ENCODE assay signal across 8 mouse cellular contexts in the genomic region with DNA sequence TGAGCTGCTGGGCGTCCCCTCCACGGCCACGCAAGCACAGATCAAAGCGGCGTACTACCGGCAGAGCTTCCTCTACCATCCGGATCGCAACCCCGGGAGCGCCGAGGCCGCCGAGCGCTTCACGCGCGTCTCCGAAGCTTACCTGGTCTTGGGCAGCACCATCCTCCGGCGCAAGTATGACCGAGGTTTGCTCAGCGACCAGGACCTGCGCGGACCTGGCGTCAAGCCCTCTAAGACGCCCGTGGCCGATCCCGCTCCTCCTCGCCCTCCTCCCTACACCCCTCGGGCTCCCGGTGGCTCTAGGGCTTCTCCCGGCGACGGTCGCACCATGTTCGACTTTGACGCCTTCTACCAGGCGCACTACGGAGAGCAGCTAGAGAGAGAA. TPM values are rescaled to one million over a fixed set of nuclear protein-coding genes. Genes with fewer than 3 reads are reported as not detected.
DNase-seq lines count a peak whose midpoint lies in the region; ATAC-seq and TF ChIP-seq lines count a peak whose summit lies in the region.

No protein-coding gene starts in this region.

- peak; percentile 61 for ATAC-seq in heart, embryonic 15.5 days (replicated peaks; ENCODE audit: insufficient number of reproducible peaks, insufficient read depth, low FRiP score, low read depth)
- peak; percentile 41 for ATAC-seq in Patski
- ATAC-seq in forebrain, embryonic 16.5 days: peak; percentile 49

- no peaks in the 10 kb centered on the region for H3K9me3 ChIP-seq in heart, embryonic 15.5 days (replicated peaks)
- no peaks in the 10 kb centered on the region for H3K9me3 ChIP-seq in forebrain, embryonic 16.5 days (ENCODE audit: control insufficient read depth, low read length)

- no peak for DNase-seq in heart, postnatal 14 days
- DNase-seq in Patski (ENCODE audit: low read depth, low spot score): no peak
- no peak for DNase-seq in spleen, adult 18-20 months
- no peak for DNase-seq in cerebellum, postnatal 14 days
- DNase-seq in B cell, adult 2 months: no peak

- H3K4me2 ChIP-seq in heart, embryonic 15.5 days: peak overlapping the region; percentile 96
- H3K4me2 ChIP-seq in forebrain, embryonic 16.5 days (ENCODE audit: low read length): peak overlapping the region; percentile 87

- peaks cover 23% of the 10 kb centered on the region for H3K4me1 ChIP-seq in heart, embryonic 15.5 days (replicated peaks)
- peaks cover 19% of the 10 kb centered on the region for H3K4me1 ChIP-seq in forebrain, embryonic 16.5 days (replicated peaks; ENCODE audit: control insufficient read depth, insufficient read depth, low read length)

- under 1% methylated on average over 40 of the region's 40 CpGs for WGBS in heart, embryonic 15.5 days
- WGBS in forebrain, embryonic 16.5 days: under 1% methylated on average over 40 of the region's 40 CpGs
- WGBS in macrophage (ENCODE audit: missing documents): under 1% methylated on average over 40 of the region's 40 CpGs

- H3K4me3 ChIP-seq in heart, embryonic 15.5 days: peak overlapping the region; percentile 94
- peak overlapping the region; percentile 61 for H3K4me3 ChIP-seq in forebrain, embryonic 16.5 days (replicated peaks; ENCODE audit: low read length)
- peak overlapping the region; percentile 92 for H3K4me3 ChIP-seq in macrophage (ENCODE audit: inconsistent target)

- H3K27me3 ChIP-seq in heart, embryonic 15.5 days: no peaks in the 10 kb centered on the region
- no peaks in the 10 kb centered on the region for H3K27me3 ChIP-seq in Patski
- no peaks in the 10 kb centered on the region for H3K27me3 ChIP-seq in forebrain, embryonic 16.5 days (replicated peaks; ENCODE audit: control insufficient read depth, insufficient read depth, low read length)

- peak overlapping the region; percentile 65 for H3K27ac ChIP-seq in heart, embryonic 15.5 days
- H3K27ac ChIP-seq in forebrain, embryonic 16.5 days (ENCODE audit: low read length): peak overlapping the region; percentile 39; the same call in 1 of the 2 replicates
- H3K27ac ChIP-seq in macrophage: no peak overlapping the region

- H3K36me3 ChIP-seq in heart, embryonic 15.5 days: peaks cover 36% of the 10 kb centered on the region
- peaks cover 9% of the 10 kb centered on the region for H3K36me3 ChIP-seq in forebrain, embryonic 16.5 days (ENCODE audit: control insufficient read depth, insufficient read depth)
- peaks cover 11% of the 10 kb centered on the region; the same call in 1 of the 2 replicates for H3K36me3 ChIP-seq in macrophage (ENCODE audit: inconsistent target)

- TF ChIP-seq CTCF in Patski (IDR thresholded peaks at IDR 0.05): no peak

- peak overlapping the region; percentile 89 for H3K9ac ChIP-seq in heart, embryonic 15.5 days
- peak overlapping the region; percentile 65 for H3K9ac ChIP-seq in forebrain, embryonic 16.5 days (replicated peaks; ENCODE audit: low read depth, low read length)

- in situ Hi-C loops in Patski (cut with MboI; ENCODE audit: low pct_unique_long_range_greater_than_20kb): no loop called here

- peaks cover 23% of the 10 kb centered on the region; the same call in 1 of the 2 replicates for H3K79me2 ChIP-seq in macrophage (ENCODE audit: inconsistent target)

- CTCF ChIA-PET in Patski (lab: Charles Lee): no interaction called here

- POLR2A ChIA-PET in Patski (lab: Charles Lee): interaction anchor here (0.6 to 1.2 kb wide), 5 partner anchors 41 to 191 kb away, joined by 3 to 4 read pairs (median 3); partner anchors contain the start of gene Stx1a

- intact Hi-C loops in heart, postnatal 14 days (cut with DNase I): no loop called here

RNA-seq across cellular contexts. Expression of gene Dnajc30, which starts 0.4 kb away (rescaled TPM):
- polyA plus RNA-seq in heart, embryonic 15.5 days (2015; fragmentation: Nextera tagmentation; extraction: Ambion mirVana): 27.2 and 32.1 TPM in 2 replicates
- total RNA-seq in heart, postnatal 14 days (2021): 10 to 100 TPM; 25.9 to 26.2 TPM
- polyA plus RNA-seq in Patski (2021): 22.5 TPM
- 35.2 and 40.4 TPM in 2 replicates for polyA plus RNA-seq in forebrain, embryonic 16.5 days (2015; fragmentation: Nextera tagmentation; extraction: Ambion mirVana)
- 10 to 100 TPM in 2 of 26 experiments, 1 to 10 TPM in 23, under 1 TPM in 1; 0.81 to 13.1 (median 5.2) TPM for total RNA-seq in macrophage (2018; cell fraction: chromatin; rRNA removed)
- total RNA-seq in macrophage (2018; cell fraction: cytosol; rRNA removed): 10 to 100 TPM; 13.1 to 22.5 (median 18.9) TPM
- 10 to 100 TPM in 9 of 26 experiments, 1 to 10 TPM in 17; 1.9 to 16.2 (median 7.1) TPM for total RNA-seq in macrophage (2018; cell fraction: nucleus; rRNA removed)
- polyA plus RNA-seq in macrophage (2018): 15.8 to 18.7 TPM (median 18.1 TPM) in 3 replicates

RNA-seq across cellular contexts. Expression of gene Bud23, which starts 0.4 kb away (rescaled TPM):
- polyA plus RNA-seq in heart, embryonic 15.5 days (2015; fragmentation: Nextera tagmentation; extraction: Ambion mirVana): 49.4 and 68.2 TPM in 2 replicates
- total RNA-seq in heart, postnatal 14 days (2021): 10 to 100 TPM; 24.9 to 26.8 TPM
- polyA plus RNA-seq in Patski (2021) (58.7 TPM), macrophage (2018) (26.6 to 49.6 TPM (median 28.5 TPM) in 3 replicates)
- polyA plus RNA-seq in forebrain, embryonic 16.5 days (2015; fragmentation: Nextera tagmentation; extraction: Ambion mirVana): 81.9 and 96.3 TPM in 2 replicates
- total RNA-seq in macrophage (2018; cell fraction: chromatin; rRNA removed): 100 to 1,000 TPM in 18 of 26 experiments, 10 to 100 TPM in 8; 57.5 to 179 (median 125) TPM
- 10 to 100 TPM; 15.9 to 30.2 (median 24.7) TPM for total RNA-seq in macrophage (2018; cell fraction: cytosol; rRNA removed)
- total RNA-seq in macrophage (2018; cell fraction: nucleus; rRNA removed): 100 to 1,000 TPM in 1 of 26 experiments, 10 to 100 TPM in 25; 18.2 to 137 (median 54.9) TPM

RNA-seq across cellular contexts. Expression of gene Vps37d, which starts 13.7 kb away (rescaled TPM):
- polyA plus RNA-seq in heart, embryonic 15.5 days (2015; fragmentation: Nextera tagmentation; extraction: Ambion mirVana): 2.5 and 4.1 TPM in 2 replicates
- total RNA-seq in heart, postnatal 14 days (2021): 1 to 10 TPM in 1 of 2 experiments, under 1 TPM in 1; 0.98 to 1.2 TPM
- polyA plus RNA-seq in Patski (2021) (18.1 TPM), macrophage (2018) (0.22 TPM in 1 of 3 replicates, not detected in the others)
- 27.2 and 27.7 TPM in 2 replicates for polyA plus RNA-seq in forebrain, embryonic 16.5 days (2015; fragmentation: Nextera tagmentation; extraction: Ambion mirVana)
- total RNA-seq in macrophage (2018; cell fraction: chromatin; rRNA removed): under 1 TPM in 1 of 26 experiments, not detected in 25; 0.89 TPM
- under 1 TPM in 7 of 26 experiments, not detected in 19; 0.13 to 0.24 (median 0.14) TPM for total RNA-seq in macrophage (2018; cell fraction: cytosol; rRNA removed)
- total RNA-seq in macrophage (2018; cell fraction: nucleus; rRNA removed): not detected

RNA-seq across cellular contexts. Expression of gene Mlxipl, which starts 25.3 kb away (rescaled TPM):
- polyA plus RNA-seq in heart, embryonic 15.5 days (2015; fragmentation: Nextera tagmentation; extraction: Ambion mirVana): 1.4 and 2.2 TPM in 2 replicates
- 10 to 100 TPM; 16.5 to 28.8 TPM for total RNA-seq in heart, postnatal 14 days (2021)
- 2.8 TPM for polyA plus RNA-seq in Patski (2021)
- 0.68 and 0.76 TPM in 2 replicates for polyA plus RNA-seq in forebrain, embryonic 16.5 days (2015; fragmentation: Nextera tagmentation; extraction: Ambion mirVana)
- total RNA-seq in macrophage (2018; cell fraction: chromatin; rRNA removed): not detected
- under 1 TPM in 1 of 26 experiments, not detected in 25; 0.09 TPM for total RNA-seq in macrophage (2018; cell fraction: cytosol; rRNA removed)
- under 1 TPM in 1 of 26 experiments, not detected in 25; 0.62 TPM for total RNA-seq in macrophage (2018; cell fraction: nucleus; rRNA removed)
- not detected in 3 replicates for polyA plus RNA-seq in macrophage (2018)

RNA-seq across cellular contexts. Expression of gene Stx1a, which starts 41.1 kb away (rescaled TPM):
- 6.2 and 10.2 TPM in 2 replicates for polyA plus RNA-seq in heart, embryonic 15.5 days (2015; fragmentation: Nextera tagmentation; extraction: Ambion mirVana)
- 1 to 10 TPM; 2.6 to 4.3 TPM for total RNA-seq in heart, postnatal 14 days (2021)
- 12.0 TPM for polyA plus RNA-seq in Patski (2021)
- 81.6 and 110 TPM in 2 replicates for polyA plus RNA-seq in forebrain, embryonic 16.5 days (2015; fragmentation: Nextera tagmentation; extraction: Ambion mirVana)
- total RNA-seq in macrophage (2018; cell fraction: chromatin; rRNA removed): 1 to 10 TPM in 18 of 26 experiments, under 1 TPM in 8; 0.34 to 6.6 (median 1.6) TPM
- total RNA-seq in macrophage (2018; cell fraction: cytosol; rRNA removed): under 1 TPM in 19 of 26 experiments, not detected in 7; 0.03 to 0.44 (median 0.14) TPM
- 1 to 10 TPM in 8 of 26 experiments, under 1 TPM in 14, not detected in 4; 0.29 to 3.3 (median 0.86) TPM for total RNA-seq in macrophage (2018; cell fraction: nucleus; rRNA removed)
- polyA plus RNA-seq in macrophage (2018): 0.26 to 0.45 TPM (median 0.36 TPM) in 3 replicates
